Mouse (Mus musculus) spleen, adult 2 months (tissue): ENCODE results near the gene Enah.

ENCODE experiments used
- CTCF ChIP-seq: fragments of 200-500 bp; IDR thresholded peaks from 2 replicates; pipeline ENCODE4 v1.5.1; 2011; ENCODE audit warnings: mild to moderate bottlenecking, inconsistent platforms; ENCODE audit not compliant: insufficient read depth, insufficient read length, insufficient replicate concordance; ENCODE audit errors: extremely low read depth
- POLR2A ChIP-seq: fragments of 200-500 bp; IDR thresholded peaks from 2 replicates; pipeline ENCODE4 v1.6.1; 2011; ENCODE audit warnings: low read depth, low read length, inconsistent platforms

GRCm38 (mm10) chr1:181853081-181853736 is 166.6 kb downstream of the Enah start:
- peak; percentile 59 for TF ChIP-seq POLR2A
- TF ChIP-seq CTCF, result no peak
